Mouse (Mus musculus) cerebral cortex, adult 2 months (tissue): ENCODE data around the gene Dand5.

Experiments used
- WGBS: fragments of 180-500 bp; shearing (Covaris S2); methylation state at CpG from one replicate; pipeline ENCODE4 v1.1.7; 2018; 5-methylcytosine and 5-hydroxymethylcytosine counted together

Gene Dand5

GRCm38 (mm10) chr8:84834866-84835855 is 12.5 kb upstream of the Dand5 start:
- WGBS = 32% methylated on average over 10 of the region's 10 CpGs

DNA sequence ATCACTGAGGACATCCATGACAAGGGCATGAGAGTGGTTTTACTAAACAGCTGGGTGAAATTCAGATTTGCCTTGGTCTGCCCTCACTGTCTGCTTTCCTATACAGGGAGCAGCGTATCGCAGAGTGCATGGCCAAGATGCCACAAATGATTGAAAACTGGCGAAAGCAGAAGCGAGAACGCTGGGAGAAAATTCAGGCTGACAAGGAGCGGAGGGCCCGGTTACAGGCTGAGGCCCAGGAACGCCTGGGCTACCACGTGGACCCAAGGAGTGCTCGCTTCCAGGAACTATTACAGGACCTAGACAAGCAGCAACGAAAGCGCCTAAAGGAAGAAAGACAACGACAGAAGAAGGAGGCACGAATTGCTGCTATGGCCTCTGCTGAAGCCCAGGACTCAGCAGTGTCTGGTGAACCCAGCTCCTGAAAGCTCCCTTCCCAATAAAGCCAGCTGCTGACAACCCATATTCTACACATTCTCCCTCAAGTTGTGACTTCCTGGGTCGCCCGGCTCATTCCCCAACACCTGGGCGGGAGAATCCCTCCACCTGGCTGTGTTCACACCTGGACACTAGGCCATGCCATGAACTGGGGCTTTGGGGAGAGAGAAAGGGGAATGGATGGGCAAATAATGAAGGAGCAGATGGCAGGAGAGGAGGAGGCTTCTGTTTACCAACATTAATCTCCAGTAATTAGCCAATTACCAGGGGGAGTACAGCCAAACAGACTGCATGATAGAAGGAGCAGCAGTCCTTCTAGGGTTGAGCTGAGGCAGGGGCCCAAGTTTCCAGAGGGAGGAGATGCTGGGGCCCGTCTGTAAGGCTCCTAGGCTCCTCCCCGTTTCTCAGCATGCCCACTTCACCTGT is 11.6 kb upstream of the Dand5 start:
- 56% methylated on average over 19 of the region's 19 CpGs for WGBS

GRCm38 (mm10) chr8:84832759-84833742 is 10.4 kb upstream of the Dand5 start:
- 51% methylated on average over 10 of the region's 10 CpGs for WGBS

- under 1% methylated on average over 59 of the region's 59 CpGs for WGBS
These were observed 9.6 kb upstream of the Dand5 start for GRCm38 (mm10) chr8:84832034-84832717.

- WGBS = 58% methylated on average over 11 of the region's 11 CpGs
These were observed 8.9 kb upstream of the Dand5 start, which contains the start of gene Gadd45gip1 for GRCm38 (mm10) chr8:84831490-84831889. Gene Gadd45gip1 (plus strand): TSS chr8:84831522.

GRCm38 (mm10) chr8:84826518-84826917 is 3.9 kb upstream of the Dand5 start:
- 89% methylated on average over 2 of the region's 2 CpGs for WGBS

GRCm38 (mm10) chr8:84825636-84826035 is 3.0 kb upstream of the Dand5 start:
- WGBS = 73% methylated on average over 4 of the region's 4 CpGs

DNA sequence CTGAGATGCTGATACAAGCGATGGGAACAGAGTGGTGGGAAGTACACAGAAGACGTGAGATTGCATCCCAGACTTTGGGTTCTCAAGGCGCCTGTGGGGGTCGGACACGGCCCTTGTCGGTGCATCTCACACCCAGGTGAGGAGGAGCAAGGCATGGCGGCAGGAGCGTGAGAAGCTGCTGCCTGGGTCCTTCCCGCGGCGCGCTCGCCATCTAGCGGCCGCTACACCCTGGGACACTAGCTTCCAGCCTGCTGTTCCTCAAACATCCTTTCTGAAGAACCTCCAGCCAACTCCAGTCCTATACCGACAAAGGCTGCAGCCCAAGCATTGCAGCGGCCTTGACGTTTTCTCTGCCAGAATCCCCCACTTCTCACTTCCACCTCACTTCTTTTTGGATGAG is 1.0 kb upstream of the Dand5 start:
- 1% methylated on average over 18 of the region's 18 CpGs for WGBS

GRCm38 (mm10) chr8:84816117-84816516 is 6.5 kb downstream of the Dand5 start:
- WGBS = 80% methylated on average over 17 of the region's 17 CpGs

- WGBS = 16% methylated on average over 9 of the region's 9 CpGs
These were observed 7.1 kb downstream of the Dand5 start for GRCm38 (mm10) chr8:84815547-84815946.

- 25% methylated on average over 19 of the region's 19 CpGs for WGBS
These were observed 7.8 kb downstream of the Dand5 start for GRCm38 (mm10) chr8:84814555-84815441.

DNA sequence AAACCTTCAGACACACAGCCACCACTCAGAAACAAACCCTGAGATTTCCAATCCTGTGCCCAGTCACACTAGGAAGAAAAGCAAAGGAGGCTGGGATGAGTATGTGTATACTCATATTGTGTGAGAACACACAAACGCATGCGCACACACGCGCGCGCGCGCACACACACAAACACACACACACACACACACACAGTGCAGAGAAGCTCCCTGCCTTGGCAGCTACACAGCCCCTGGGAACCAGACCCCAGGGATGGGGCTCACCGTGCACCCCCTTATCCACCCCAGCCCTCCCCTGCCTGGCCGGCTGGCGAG is 8.4 kb downstream of the Dand5 start:
- 57% methylated on average over 11 of the region's 11 CpGs for WGBS

DNA sequence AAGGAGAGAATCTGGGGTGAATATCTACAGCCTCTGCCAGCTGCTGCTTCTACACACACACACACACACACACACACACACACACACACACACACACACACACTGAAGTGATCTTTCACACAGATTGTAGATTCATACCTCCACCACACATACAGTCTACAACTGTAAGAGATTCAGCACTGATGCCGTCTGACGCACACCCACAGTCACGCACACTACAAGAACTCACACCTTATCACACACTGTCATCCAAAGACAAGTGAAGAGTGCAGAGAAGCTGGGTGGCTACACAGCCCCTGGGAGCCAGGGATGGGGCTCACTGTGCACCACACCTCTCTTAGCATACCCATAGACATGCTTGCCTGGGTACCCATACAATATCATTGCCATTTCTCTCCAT is 8.8 kb downstream of the Dand5 start:
- 49% methylated on average over 3 of the region's 3 CpGs for WGBS

- WGBS = under 1% methylated on average over 5 of the region's 5 CpGs
These were observed 9.6 kb downstream of the Dand5 start for GRCm38 (mm10) chr8:84813059-84813458.

DNA sequence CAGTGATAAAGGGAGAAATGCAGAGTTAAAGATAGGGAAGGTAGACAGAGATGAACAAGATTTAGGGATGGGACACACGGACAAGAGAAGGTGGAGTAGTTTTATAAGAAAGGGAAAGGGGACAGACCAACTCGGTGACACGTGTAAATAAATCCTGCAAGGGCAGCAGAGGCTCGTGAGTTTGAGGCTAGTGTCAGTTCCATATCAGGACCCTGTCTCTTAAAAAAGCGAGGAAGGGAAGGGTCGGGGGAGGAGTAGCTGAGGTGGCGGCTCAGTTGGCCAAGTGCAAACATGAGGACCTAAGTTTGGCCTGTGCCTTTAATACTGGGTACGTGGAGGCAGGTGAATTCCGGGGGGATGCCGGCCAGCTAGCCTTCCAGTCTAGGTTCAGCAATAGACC is 11.3 kb downstream of the Dand5 start:
- WGBS = 28% methylated on average over 10 of the region's 10 CpGs

- under 1% methylated on average over 32 of the region's 32 CpGs for WGBS
These were observed 11.7 kb downstream of the Dand5 start for GRCm38 (mm10) chr8:84810896-84811295.

DNA sequence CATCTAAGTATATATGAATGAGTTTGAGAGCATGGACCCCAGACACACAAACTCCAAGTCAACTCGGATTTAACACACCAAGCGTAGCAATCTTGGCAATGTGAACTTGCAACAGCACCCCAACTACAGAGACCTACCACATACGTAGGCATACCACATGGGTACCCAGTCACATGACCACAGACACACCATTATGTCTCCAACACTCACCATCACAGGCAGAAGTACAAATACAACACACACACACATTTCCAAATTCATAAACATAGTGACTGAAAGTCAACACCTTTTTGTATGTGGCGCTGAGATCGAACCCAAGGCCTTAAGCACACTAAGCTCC is 12.7 kb downstream of the Dand5 start:
- 69% methylated on average over 5 of the region's 5 CpGs for WGBS

GRCm38 (mm10) chr8:84809109-84809940 is 13.3 kb downstream of the Dand5 start:
- 65% methylated on average over 12 of the region's 12 CpGs for WGBS

- WGBS = 98% methylated on average over 5 of the region's 5 CpGs
These were observed 16.6 kb downstream of the Dand5 start for GRCm38 (mm10) chr8:84806031-84806430.
